Mouse (Mus musculus) forebrain, embryonic 13.5 days (tissue): ENCODE data around the gene Fam13a. TPM values are rescaled to one million over a fixed set of nuclear protein-coding genes. Genes with fewer than 3 reads are reported as not detected.

Source experiments
- ATAC-seq: fragments of 200-750 bp; cut with Nextera tagmentation; 2 replicates; pipeline ENCODE4 v1.8.0; 2017
- H3K27ac ChIP-seq: fragments of 300-500 bp; sonication (generic); 2 replicates; pipeline ENCODE4 v1.5.1; 2015; ENCODE audit warnings: inconsistent platforms, mild to moderate bottlenecking, moderate library complexity
- H3K27me3 ChIP-seq: fragments of 300-500 bp; sonication (generic); 2 replicates; pipeline ENCODE4 v1.6.1; 2015; ENCODE audit warnings: mild to moderate bottlenecking, inconsistent platforms
- H3K36me3 ChIP-seq: fragments of 300-500 bp; sonication (generic); 2 replicates; pipeline ENCODE4 v1.6.1; 2015; ENCODE audit warnings: mild to moderate bottlenecking, inconsistent platforms; ENCODE audit not compliant: poor library complexity, severe bottlenecking
- H3K4me1 ChIP-seq: fragments of 300-500 bp; sonication (generic); 2 replicates; pipeline ENCODE4 v1.6.1; 2015; ENCODE audit warnings: inconsistent platforms
- H3K4me2 ChIP-seq: fragments of 300-500 bp; sonication (generic); 2 replicates; pipeline ENCODE4 v1.6.1; 2015; ENCODE audit warnings: inconsistent platforms, mild to moderate bottlenecking, moderate library complexity
- H3K4me3 ChIP-seq: fragments of 300-500 bp; sonication (generic); 2 replicates; pipeline ENCODE4 v1.5.1; 2015; ENCODE audit warnings: mild to moderate bottlenecking, inconsistent platforms
- H3K9ac ChIP-seq: fragments of 300-500 bp; sonication (generic); 2 replicates; pipeline ENCODE4 v1.6.1; 2015; ENCODE audit warnings: mild to moderate bottlenecking, inconsistent platforms
- H3K9me3 ChIP-seq: fragments of 300-500 bp; sonication (generic); replicated peaks from 2 replicates; pipeline ENCODE4 v1.6.1; 2016; ENCODE audit warnings: inconsistent platforms
- WGBS: fragments of 180-500 bp; shearing (Covaris S2); methylation state at CpG from one replicate; pipeline ENCODE4 v1.1.7; 2015; 5-methylcytosine and 5-hydroxymethylcytosine counted together
- polyA plus RNA-seq: library from polyadenylated mRNA; unstranded; fragments of >200 nt; fragmentation: Nextera tagmentation; extraction: Ambion mirVana; gene quantifications from 2 replicates; pipeline ENCODE4 v1.2.1, GENCODE M21; 2015

Fam13a gene
- polyA plus RNA-seq, 1 experiment from 2014 or later, result 6.6 TPM

DNA sequence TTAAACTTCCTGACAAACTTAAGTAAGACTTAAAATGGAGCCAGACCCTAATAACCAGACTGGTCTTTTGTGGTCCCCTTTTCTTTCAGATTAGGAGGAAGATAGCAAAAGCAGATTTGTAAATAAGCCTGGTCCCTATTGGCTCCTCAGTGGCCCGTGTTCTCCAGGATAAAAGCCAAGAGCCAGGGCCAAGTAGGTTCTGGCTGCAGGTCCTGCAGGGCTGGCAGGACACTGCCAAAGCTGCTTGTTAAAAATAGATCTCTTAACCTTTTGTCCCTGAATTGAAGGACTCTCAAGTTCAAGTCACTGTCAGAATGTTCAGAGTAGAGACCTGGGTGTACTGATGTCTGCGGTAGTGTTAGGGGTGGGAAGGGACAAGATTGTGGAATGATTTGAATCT is 96.5 kb downstream of the Fam13a start:
- Histone ChIP-seq H3K4me2 (no peak overlapping the region), H3K4me1 (peaks cover 13% of the 10 kb centered on the region), H3K4me3 (no peak overlapping the region), H3K36me3 (no peaks in the 10 kb centered on the region), H3K9me3 (no peaks in the 10 kb centered on the region), H3K9ac (no peak overlapping the region), H3K27ac (no peak overlapping the region), H3K27me3 (no peaks in the 10 kb centered on the region)
- no peak for ATAC-seq
- 58% methylated on average over 2 of the region's 2 CpGs for WGBS

DNA sequence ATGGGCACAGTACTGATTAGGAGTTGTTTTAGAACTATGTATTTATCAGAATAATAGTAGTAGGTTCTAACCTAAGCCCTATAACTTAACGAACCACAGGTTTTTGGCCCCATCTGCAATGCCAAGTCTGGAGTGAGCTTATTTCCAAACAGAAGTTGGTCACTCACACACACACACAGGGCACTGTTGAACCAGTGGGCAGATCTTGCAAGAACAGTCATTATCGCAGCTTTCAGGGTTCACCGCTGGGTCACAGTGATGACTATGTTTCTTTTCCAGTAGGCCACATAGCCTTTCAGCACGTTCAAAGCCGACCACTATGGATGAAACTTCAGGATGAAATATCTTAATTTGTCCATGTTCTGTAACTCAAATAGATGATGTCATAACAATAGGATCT is 101.8 kb downstream of the Fam13a start:
- no peak for ATAC-seq
- H3K27me3 ChIP-seq, result no peaks in the 10 kb centered on the region
- no peak overlapping the region for H3K9ac ChIP-seq
- H3K4me1 ChIP-seq, result no peaks in the 10 kb centered on the region
- no peak overlapping the region for H3K4me3 ChIP-seq
- H3K27ac ChIP-seq, result no peak overlapping the region
- H3K4me2 ChIP-seq, result no peak overlapping the region
- no peaks in the 10 kb centered on the region for H3K9me3 ChIP-seq
- WGBS, result 89% methylated on average over 5 of the region's 5 CpGs
- no peaks in the 10 kb centered on the region for H3K36me3 ChIP-seq

DNA sequence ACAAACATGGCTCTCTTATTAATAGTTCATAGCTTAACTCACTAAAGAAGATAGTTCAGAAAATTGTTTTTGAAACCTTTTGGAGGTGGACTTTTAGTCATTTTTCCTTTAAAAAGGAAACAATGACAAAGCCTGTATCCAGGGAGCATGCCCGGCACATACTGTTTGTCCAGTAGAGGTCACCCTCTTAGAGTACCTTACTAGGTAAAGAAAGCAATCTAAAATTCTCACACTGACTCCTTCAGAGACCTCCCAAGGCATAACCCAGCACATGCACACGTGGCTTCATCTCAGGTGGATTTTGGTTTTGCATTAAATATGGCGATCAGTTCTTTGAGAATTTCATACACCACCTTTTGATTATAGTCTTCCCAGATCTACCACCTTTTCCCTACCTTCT is 102.7 kb downstream of the Fam13a start:
- Histone ChIP-seq H3K4me2 (no peak overlapping the region), H3K27ac (no peak overlapping the region), H3K9ac (no peak overlapping the region), H3K27me3 (no peaks in the 10 kb centered on the region), H3K4me1 (no peaks in the 10 kb centered on the region), H3K36me3 (no peaks in the 10 kb centered on the region), H3K9me3 (no peaks in the 10 kb centered on the region), H3K4me3 (no peak overlapping the region)
- 52% methylated on average over 3 of the region's 3 CpGs for WGBS
- ATAC-seq, result no peak

DNA sequence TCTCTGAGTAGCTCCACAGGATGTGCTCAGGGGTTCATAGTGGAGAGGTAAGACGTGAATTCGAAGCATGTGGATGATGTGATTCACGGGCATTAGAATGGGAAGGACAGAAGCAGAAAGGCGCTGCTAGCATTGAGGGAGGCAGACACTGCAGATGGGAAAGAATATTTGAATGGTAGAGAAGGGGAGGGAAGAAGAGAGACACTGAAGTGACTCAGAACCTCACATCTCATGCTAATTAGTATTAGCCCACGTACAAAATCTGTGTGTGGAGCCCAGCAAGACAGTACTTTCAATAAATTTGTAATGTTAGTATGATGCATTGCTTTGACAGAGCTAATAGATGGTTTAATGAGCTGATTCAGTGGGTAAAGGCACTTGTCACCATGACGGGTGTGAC is 103.6 kb downstream of the Fam13a start:
- Histone ChIP-seq H3K27ac (no peak overlapping the region), H3K4me1 (no peaks in the 10 kb centered on the region), H3K27me3 (no peaks in the 10 kb centered on the region), H3K4me3 (no peak overlapping the region), H3K9ac (no peak overlapping the region), H3K36me3 (no peaks in the 10 kb centered on the region), H3K4me2 (no peak overlapping the region), H3K9me3 (no peaks in the 10 kb centered on the region)
- ATAC-seq, result no peak
- 76% methylated on average over 6 of the region's 6 CpGs for WGBS

DNA sequence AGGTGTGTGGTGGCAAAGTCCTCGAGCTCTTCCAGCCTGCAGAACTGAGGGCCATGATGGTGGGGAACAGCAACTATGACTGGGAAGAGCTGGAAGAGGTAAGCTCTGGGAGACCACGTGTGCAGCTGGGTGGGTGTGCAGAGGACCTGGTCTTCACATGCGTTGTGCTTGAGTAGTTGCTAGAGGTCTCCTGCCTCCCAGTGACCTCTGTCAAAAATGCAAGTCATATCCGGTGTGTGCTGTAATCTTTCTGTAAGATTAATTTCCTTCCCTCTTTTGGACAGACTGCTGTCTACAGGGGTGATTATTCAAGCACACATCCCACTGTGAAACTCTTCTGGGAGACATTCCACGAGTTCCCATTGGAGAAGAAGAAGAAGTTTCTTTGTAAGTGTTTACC is 107.9 kb downstream of the Fam13a start:
- Histone ChIP-seq H3K27me3 (no peaks in the 10 kb centered on the region), H3K4me2 (no peak overlapping the region), H3K4me3 (no peak overlapping the region), H3K4me1 (no peaks in the 10 kb centered on the region), H3K27ac (no peak overlapping the region), H3K9me3 (no peaks in the 10 kb centered on the region), H3K36me3 (no peaks in the 10 kb centered on the region), H3K9ac (no peak overlapping the region)
- WGBS, result 88% methylated on average over 5 of the region's 5 CpGs
- ATAC-seq, result no peak

DNA sequence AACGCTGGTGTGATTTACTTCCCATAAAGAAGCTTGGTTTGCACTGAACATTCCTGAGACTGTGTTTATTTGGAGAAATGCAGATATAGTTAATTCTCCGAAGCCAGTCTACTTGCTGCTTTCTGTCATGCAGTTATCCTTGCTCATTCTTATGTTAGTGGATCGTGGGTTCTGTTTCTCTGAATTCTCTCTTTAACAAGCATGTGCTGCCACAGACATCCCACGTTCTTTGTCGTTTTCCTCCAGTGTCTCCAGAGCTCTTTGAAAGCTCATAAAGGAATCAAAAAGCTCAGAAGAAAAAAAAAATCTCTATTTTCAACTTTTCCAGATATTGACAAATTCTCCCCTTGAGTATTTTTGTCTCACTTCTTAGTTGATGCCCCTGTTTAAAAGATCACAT is 110.4 kb downstream of the Fam13a start:
- 89% methylated on average over 5 of the region's 5 CpGs for WGBS
- H3K4me1 ChIP-seq, result no peaks in the 10 kb centered on the region
- no peaks in the 10 kb centered on the region for H3K27me3 ChIP-seq
- ATAC-seq, result no peak
- H3K9me3 ChIP-seq, result no peaks in the 10 kb centered on the region
- H3K4me3 ChIP-seq, result no peak overlapping the region
- no peak overlapping the region for H3K9ac ChIP-seq
- no peaks in the 10 kb centered on the region for H3K36me3 ChIP-seq
- H3K4me2 ChIP-seq, result no peak overlapping the region
- no peak overlapping the region for H3K27ac ChIP-seq

DNA sequence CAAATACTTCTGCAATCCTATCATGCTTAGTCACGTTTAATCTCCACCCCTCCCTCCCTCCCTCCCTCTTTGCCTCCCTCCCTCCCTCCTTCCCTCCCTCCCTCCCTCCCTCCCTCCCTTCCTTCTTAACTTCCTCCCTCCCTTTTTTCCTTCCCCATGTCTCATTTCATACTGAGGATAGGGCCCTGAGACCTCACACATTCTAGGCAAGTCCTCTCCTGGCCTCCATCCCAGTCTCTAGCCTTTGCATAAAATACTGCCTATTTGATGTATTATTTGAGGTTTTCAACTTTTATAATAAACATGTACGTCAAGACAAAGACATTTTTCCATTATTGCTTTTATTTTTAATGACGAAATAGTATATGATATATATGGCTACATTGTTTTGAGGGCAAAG is 110.8 kb downstream of the Fam13a start:
- Histone ChIP-seq H3K9ac (no peak overlapping the region), H3K27me3 (no peaks in the 10 kb centered on the region), H3K36me3 (no peaks in the 10 kb centered on the region), H3K9me3 (no peaks in the 10 kb centered on the region), H3K4me2 (no peak overlapping the region), H3K4me1 (no peaks in the 10 kb centered on the region), H3K27ac (no peak overlapping the region), H3K4me3 (no peak overlapping the region)
- no peak for ATAC-seq
- WGBS, result 75% methylated on average over 3 of the region's 3 CpGs

DNA sequence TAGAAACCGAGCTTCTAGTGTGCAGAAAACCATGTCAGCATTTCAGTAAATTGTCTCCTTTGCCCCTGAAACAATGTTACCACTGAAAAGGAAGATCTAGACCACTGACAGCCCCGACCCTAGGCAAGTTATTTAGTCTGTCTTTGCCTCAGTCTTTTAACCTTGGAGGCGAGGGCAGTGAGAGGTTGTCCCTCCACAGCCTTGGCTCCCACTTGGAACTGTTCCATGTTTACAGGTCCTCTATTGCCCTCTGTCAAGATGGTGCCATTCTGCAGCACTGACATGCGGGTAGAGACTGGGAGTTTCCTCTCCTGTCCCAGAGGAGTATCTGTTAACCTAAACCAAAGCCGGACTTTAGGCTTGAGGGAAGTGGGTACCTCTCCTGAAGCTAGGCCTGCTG is 111.5 kb downstream of the Fam13a start:
- H3K4me1 ChIP-seq, result no peaks in the 10 kb centered on the region
- no peak overlapping the region for H3K27ac ChIP-seq
- no peak overlapping the region for H3K4me2 ChIP-seq
- WGBS, result 83% methylated on average over 5 of the region's 5 CpGs
- H3K9me3 ChIP-seq, result no peaks in the 10 kb centered on the region
- no peak overlapping the region for H3K4me3 ChIP-seq
- no peak overlapping the region for H3K9ac ChIP-seq
- H3K27me3 ChIP-seq, result no peaks in the 10 kb centered on the region
- no peaks in the 10 kb centered on the region for H3K36me3 ChIP-seq
- ATAC-seq, result no peak

DNA sequence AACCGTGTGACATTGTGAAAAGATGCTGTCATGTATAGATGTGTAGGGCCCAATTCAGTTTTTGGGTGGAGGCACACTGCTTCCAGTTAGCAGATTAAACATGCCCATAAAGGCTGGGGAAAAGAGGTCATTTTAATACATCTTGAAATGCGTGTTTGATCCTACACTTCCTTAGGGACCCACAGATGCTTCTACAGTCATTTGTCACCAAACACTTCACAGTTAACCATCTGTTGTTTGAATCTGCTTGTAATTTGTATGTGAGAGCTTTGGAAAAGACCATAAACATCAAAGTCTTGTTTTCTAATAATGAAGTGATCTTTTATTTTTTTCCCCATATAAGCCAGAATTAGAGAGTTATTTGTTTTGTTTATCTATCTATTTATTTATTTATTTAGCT is 116.6 kb downstream of the Fam13a start:
- no peak overlapping the region for H3K4me2 ChIP-seq
- no peak overlapping the region for H3K9ac ChIP-seq
- peaks cover 11% of the 10 kb centered on the region for H3K4me1 ChIP-seq
- H3K27ac ChIP-seq, result no peak overlapping the region
- 53% methylated on average over 2 of the region's 2 CpGs for WGBS
- no peak overlapping the region for H3K4me3 ChIP-seq
- H3K27me3 ChIP-seq, result no peaks in the 10 kb centered on the region
- peaks cover 16% of the 10 kb centered on the region for H3K9me3 ChIP-seq
- peaks cover 17% of the 10 kb centered on the region for H3K36me3 ChIP-seq
- no peak for ATAC-seq

DNA sequence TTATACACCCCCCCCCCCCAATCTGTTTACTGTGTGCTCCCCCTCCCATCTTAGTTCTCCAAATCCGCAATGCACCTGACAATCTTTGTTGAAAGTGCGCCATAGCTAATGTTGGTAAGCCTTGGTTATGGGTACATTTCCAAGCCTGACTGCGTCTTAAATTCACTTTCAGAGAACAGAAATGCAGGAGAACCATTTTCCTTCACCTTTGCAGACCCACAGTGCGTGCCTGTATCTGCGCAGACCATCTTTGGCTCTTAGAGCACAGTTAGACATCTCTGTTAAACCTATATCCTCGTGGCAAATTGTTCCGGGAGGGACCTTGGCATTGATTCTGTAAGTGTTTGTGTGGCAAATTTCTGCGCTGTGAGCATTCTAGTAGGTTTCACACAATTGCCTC is 117.0 kb downstream of the Fam13a start:
- H3K27me3 ChIP-seq, result no peaks in the 10 kb centered on the region
- 0 out of 2 replicates have a peak overlapping the region, but pooled peaks have one; percentile 4 for H3K27ac ChIP-seq
- H3K4me1 ChIP-seq, result peaks cover 12% of the 10 kb centered on the region
- H3K36me3 ChIP-seq, result peaks cover 17% of the 10 kb centered on the region
- H3K4me2 ChIP-seq, result peak overlapping the region; percentile 65
- peak overlapping the region; percentile 46; the same call in 1 of the 2 replicates for H3K4me3 ChIP-seq
- peaks cover 16% of the 10 kb centered on the region for H3K9me3 ChIP-seq
- 0 out of 2 replicates have a peak overlapping the region, but pooled peaks have one; percentile 61 for H3K9ac ChIP-seq
- 69% methylated on average over 8 of the region's 8 CpGs for WGBS
- ATAC-seq, result 0 out of 2 replicates have a peak, but pooled peaks have one; percentile 2

DNA sequence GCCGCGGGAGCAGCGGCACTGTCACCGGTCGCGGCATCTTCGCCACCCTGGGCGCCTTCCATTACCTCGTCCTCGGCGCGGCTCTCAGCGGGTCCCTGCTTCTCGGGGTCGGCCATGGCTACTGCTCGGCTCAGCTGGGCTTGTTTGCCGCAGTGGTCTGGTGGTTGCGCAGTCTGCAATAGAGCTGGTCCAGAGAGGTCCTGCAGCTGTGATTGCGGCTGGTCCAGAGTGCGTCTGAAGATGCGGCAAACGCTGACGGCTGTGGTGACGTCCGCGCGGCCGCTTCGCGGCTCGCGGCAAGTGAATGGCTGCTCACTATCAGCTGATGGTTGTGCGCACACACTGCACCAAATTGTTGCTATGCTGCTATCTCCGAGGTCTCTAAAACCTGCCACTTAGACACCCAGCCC is 117.5 kb downstream of the Fam13a start, which contains the start of gene Nap1l5:
Gene Nap1l5 (minus strand): TSS at position 225 of the 410 bp plus-strand sequence.
- Histone ChIP-seq H3K27me3 (no peaks in the 10 kb centered on the region), H3K27ac (peak within 1 kb of the TSS; percentile 4; the same call in 1 of the 2 replicates), H3K9me3 (peaks cover 16% of the 10 kb centered on the region), H3K9ac (peak within 1 kb of the TSS; percentile 61), H3K4me2 (peak within 1 kb of the TSS; percentile 65), H3K36me3 (peaks cover 17% of the 10 kb centered on the region), H3K4me3 (peak within 1 kb of the TSS; percentile 46), H3K4me1 (peaks cover 17% of the 10 kb centered on the region)
- ATAC-seq, result peak; percentile 91
- WGBS, result 44% methylated on average over 34 of the region's 34 CpGs

DNA sequence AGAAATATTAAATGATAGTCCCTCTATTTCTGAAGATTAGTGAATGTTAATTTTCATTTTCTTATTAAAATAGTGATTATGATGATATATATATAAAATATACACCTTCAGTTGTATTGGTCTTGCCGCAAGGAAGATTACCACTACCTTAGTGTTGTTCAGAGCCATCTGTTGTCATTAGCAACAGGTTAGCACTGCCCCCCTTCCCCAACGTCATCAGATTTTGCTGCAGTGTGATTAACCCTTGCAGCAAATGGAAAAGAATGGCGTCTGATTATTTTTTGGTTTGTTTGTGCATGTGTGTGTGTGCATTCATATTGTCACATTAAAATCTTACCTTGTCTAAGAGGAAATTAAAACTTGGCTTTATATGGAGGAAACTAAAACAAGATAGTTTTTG is 119.8 kb downstream of the Fam13a start:
- Histone ChIP-seq H3K4me1 (peaks cover 20% of the 10 kb centered on the region), H3K36me3 (peaks cover 17% of the 10 kb centered on the region), H3K27ac (no peak overlapping the region), H3K4me3 (no peak overlapping the region), H3K27me3 (no peaks in the 10 kb centered on the region), H3K9me3 (peaks cover 16% of the 10 kb centered on the region), H3K4me2 (no peak overlapping the region), H3K9ac (no peak overlapping the region)
- WGBS, result 55% methylated on average over 3 of the region's 3 CpGs
- ATAC-seq, result no peak

DNA sequence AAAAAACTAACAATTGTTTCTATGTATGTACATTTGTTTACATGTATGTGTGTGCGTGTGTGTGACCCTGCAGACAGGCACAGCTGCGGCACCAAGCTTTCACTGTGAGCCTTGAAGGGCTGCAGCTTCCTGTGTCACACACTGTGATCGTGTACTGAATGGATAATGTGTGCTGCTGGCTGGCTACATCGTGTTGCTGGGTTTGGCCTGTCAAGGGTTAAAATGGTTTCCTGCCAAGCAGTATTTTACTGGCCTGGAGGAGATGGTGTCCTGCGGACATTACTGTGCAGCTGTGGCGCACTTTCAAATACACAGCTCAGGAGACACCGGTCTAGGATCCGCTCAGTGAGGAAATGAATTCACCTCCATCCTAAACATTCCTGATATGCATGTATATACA is 121.2 kb downstream of the Fam13a start:
- no peak overlapping the region for H3K4me3 ChIP-seq
- ATAC-seq, result peak; percentile 83
- no peak overlapping the region for H3K9ac ChIP-seq
- WGBS, result 19% methylated on average over 8 of the region's 8 CpGs
- peaks cover 22% of the 10 kb centered on the region for H3K4me1 ChIP-seq
- peaks cover 16% of the 10 kb centered on the region for H3K9me3 ChIP-seq
- H3K36me3 ChIP-seq, result peaks cover 17% of the 10 kb centered on the region
- H3K27ac ChIP-seq, result no peak overlapping the region
- peak overlapping the region; percentile 23; the same call in 1 of the 2 replicates for H3K4me2 ChIP-seq
- H3K27me3 ChIP-seq, result no peaks in the 10 kb centered on the region
